Mouse (Mus musculus) Muller cell, postnatal 12 days (primary cell): ENCODE results near the gene Cel.
A peak's percentile ranks its signal among the peaks of the same experiment; 100 is the strongest.

Experiments
- DNase-seq: peaks from one replicate; pipeline ENCODE4 v3.0.0-alpha.2; 2015; ENCODE audit errors: inconsistent ontology term

Cel gene

DNA sequence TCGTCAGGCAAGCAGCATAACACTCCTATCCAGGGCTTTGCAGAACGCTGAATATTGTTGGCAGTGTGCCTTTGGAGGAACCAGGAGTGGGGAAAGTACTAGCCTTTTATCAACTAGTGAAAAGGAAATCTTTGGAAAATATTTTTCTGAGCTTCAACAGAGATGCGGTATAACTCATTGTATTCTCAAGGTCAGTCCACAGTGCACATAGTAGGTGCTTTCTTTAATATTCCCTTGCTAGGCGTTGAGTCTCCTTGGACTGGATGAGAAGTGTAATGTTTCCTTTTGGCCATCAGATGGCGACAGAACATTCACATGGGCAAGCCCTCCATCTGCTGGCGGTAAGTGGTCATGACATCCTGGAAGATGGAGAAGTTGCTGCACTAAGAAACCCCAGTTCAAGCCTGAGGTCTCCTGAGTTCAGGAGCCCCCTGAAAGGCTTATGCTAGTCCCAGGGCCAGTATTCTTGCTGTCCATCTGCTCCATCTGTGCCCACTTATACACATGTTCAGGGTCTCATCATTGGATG lies 21.9 kb upstream of the Cel start:
- DNase-seq, result peak; percentile 76

DNA sequence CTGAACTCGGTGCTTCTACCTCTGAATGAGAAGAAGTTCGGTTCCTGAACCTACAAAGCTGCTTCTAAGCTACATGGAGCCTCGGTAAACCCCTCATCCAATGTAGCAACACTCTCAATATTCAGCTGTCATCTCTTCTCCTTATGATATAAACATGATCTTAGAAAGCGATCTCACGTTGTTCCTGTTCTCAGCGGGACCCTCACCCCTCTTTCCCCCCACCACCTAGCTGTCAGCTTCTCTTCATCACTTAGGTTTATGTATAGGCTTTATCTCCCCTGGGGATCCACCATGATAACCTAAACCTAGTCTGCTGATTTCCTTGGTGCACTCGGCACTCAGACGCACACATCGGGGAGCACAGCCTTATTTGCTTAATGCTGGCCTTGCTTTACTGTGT lies 20.4 kb upstream of the Cel start, which contains the start of gene Gtf3c5:
TSS of gene Gtf3c5 (minus strand) at position 101 of the 400 bp plus-strand sequence.
- DNase-seq, result no peak

DNA sequence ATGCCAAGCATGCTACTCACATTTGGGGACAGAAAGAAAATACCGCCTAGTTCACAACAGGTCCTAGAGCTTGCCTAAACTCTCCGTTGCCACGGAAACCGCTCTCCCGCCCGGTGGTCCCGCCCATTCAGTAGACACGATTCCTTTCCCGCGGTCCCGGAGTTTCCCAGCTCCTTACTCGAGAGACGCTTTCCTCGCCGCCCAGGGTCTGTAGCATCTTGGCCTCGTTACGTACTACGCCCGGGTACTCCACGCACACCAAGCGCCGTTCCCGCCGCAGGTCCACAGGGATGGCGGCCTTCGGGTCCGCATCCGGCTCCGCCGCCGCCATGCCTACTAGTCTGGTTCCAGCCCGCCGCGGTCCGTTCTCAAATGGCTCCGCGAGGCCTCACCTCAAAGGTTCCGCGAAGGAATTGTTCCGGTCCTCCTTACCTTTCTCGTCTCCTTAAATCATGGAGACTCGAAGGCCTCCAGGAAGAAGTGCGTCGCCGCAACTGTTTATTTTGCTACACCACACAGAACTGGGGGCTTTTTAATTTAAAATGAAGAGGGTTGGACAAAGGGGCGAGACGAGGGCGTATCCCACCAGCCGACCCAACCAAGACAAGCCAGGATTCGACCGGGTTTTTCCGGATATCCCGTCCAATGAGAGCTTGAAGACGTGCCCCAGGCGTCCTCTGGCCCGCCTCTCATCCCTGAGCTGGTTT lies 19.6 kb upstream of the Cel start:
- DNase-seq, result peak; percentile 95

DNA sequence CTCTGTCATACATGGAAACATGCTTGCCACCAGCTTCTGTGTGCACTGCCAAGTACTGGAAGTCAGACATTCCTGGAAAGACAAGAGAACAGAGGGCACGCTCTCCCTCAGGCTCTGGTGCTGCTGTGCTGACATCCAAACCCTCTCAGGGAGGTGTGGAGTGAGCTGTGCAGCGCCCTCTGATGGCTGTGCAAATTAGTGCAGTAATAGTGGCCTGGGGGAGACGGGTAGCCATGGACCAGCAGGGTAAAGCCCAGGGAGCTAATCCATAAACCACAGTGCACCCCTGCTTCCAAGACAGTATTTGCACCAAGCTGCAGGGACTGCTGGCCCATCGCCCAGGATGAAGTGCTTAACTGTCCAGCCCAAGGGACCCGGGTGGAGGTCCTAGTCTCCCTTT lies 14.8 kb upstream of the Cel start:
- DNase-seq, result peak; percentile 29

DNA sequence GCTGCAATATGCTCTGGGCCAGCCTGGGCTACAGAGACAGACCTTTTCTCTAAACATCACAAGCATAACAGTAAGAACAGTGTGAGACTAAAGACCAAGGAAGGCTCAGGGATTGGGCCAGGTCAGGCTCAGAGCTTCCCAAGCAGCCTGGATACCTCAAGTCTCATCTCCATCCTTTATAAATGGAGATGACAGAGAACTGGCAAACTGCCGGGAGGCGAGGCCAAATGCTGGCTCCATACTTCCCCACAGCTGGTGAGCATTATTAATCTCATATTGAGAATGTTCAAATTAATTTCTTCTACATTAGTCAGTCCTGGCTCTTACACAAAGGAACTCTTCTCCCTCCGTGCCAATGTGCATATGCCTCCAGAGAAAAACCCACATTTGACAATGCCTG lies 13.6 kb upstream of the Cel start:
- peak; percentile 93 for DNase-seq

DNA sequence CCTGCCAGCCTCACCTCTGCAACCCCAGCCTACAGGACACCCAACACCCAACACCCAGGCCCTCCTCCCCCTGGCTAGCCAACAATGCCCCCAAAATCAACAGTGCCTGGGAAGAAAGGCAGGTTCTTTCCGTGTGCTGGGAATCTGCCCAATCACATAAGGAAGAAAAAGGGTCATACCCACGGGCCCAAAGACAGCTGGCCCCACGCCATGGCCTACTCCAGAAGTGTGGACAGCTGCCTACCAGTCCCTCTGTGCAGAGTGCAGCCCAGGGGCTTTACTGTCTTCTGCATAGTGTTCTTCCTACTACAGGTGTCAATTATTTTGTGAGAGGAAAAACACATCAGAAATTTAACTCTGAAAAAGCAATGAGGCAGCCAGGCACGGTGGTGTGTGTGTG lies 12.1 kb upstream of the Cel start:
- peak; percentile 36 for DNase-seq

DNA sequence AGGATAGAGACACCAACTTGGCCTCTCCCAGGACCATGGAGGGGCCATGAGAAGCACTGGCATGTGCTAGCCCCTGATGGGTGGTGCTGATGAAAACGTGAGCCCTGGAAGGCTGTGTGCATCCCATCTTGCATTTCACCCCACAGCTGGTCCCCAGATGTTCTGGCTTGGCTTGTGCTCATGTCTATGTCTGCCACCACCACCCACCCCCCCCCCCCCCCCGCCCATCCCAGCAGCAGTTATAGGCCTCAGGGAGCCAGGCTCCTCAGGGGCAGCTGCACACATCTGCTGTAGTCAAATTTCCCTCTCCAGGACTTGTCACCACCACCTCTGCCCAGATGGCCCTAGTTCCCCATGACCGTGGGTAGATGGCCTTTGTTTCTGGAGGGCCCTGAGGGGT lies 6.7 kb upstream of the Cel start:
- DNase-seq, result no peak

DNA sequence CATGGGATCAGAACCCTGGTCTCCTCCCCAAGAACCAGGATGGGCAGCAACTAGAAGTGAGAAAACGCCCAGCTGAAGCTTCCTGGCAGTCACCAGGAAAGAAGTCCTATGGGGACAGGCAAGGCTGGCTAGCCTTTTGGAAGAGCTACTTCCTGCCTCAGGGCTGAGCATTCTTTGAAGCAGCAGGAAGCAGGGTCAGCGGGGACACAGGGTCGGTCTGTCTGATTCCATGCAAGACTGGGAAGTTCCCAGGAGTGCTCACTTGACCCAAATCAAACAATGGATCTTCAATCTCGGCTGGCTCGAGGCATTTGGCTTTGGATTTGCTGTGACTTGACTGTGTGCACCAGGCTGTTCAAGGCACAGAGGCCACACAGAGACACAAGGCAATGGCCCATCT lies 3.3 kb upstream of the Cel start:
- DNase-seq, result peak; percentile 67

DNA sequence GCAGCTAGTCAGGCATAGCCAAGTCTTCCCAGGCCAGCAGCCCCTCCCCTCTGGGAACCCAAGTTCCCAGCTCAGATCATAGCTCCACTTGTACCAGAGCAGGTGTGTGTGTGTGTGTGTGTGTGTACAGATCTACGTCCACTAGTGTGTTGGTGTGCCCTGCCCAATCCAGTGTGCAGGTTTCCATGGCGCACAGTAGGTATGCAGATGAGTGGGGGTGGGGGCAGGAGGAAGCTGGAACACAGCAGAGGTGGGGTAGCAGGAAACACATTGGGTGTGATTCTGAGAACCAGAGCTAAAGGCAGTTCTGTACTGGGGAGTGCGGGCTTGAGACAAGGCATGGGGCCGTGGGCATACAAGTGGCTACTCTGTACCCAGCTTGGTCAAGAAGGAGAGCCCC lies 1.2 kb upstream of the Cel start:
- no peak for DNase-seq

DNA sequence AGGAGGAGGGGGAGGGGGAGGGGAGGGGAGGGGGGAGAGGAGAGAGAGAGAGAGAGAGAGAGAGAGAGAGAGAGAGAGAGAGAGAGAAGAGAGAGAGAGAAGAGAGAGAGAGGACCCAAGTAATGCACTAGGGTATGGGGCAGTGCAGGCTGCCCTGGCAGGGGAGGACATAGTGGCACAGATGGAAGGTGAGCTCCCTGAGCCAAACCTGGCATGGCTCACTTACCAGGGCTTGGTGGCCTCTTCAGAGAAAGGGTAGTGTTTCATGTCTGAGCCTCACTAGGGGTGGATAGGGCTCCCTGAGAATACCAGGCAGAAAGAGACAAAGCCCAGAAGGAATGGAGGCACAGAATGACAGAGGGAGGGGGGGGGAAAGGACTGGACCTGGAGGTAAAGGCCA lies 627 bp upstream of the Cel start:
- DNase-seq, result no peak

DNA sequence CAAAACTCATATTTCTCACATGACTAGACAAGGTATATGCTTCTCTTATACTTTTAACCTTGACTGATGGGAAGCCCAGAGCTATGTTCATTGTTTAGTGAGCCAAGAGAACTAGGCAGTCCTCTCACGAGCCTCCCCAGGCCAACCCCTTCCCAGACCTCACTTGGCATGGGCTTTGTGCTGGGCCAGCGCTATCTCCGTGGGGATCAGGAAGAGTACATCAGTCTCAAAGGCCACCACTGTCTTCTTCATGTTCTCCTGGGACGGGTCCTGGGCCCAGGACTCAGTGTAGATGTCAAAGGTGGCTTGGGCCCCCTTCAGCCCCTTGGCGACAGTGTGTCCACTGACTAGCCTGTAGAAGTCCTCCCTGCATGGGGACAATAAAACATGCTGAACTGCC lies 5.8 kb downstream of the Cel start:
- no peak for DNase-seq

DNA sequence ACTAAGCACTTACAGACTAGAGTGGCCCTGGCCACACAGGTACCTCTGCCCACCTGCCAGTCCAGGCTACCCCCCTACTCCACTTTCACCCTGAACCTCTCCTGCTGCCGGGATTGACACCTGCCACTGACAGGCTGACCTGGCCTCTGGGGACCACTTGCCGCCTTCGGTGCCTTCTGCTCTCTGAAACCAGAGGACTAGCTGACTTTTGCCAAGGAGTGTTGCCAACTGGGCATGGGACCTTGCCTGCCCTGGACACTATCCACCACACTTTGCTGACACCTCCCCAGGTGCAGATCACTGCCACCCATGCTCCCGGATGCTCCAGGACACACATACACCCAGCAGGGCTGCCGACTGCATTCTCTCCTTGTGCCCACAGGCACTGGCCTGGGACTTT lies 10.9 kb downstream of the Cel start:
- no peak for DNase-seq

DNA sequence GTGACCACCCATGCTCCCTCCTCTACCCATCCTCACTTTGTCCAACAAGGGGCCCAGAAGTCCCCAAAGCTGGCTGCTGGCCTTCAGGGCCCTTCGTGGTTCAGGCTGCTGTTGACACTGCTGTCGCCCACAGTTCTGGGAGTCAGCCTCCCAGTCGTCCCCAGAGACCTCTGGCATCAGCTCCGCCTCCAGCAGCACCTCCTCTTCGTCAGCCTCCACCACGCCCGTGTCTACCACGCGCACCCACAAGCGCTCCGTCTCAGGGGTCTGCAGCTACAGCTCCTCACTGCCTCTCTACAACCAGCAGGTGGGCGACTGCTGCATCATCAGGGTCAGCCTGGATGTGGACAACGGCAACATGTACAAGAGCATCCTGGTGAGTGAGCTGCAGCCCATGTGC lies 14.0 kb downstream of the Cel start:
- no peak for DNase-seq

DNA sequence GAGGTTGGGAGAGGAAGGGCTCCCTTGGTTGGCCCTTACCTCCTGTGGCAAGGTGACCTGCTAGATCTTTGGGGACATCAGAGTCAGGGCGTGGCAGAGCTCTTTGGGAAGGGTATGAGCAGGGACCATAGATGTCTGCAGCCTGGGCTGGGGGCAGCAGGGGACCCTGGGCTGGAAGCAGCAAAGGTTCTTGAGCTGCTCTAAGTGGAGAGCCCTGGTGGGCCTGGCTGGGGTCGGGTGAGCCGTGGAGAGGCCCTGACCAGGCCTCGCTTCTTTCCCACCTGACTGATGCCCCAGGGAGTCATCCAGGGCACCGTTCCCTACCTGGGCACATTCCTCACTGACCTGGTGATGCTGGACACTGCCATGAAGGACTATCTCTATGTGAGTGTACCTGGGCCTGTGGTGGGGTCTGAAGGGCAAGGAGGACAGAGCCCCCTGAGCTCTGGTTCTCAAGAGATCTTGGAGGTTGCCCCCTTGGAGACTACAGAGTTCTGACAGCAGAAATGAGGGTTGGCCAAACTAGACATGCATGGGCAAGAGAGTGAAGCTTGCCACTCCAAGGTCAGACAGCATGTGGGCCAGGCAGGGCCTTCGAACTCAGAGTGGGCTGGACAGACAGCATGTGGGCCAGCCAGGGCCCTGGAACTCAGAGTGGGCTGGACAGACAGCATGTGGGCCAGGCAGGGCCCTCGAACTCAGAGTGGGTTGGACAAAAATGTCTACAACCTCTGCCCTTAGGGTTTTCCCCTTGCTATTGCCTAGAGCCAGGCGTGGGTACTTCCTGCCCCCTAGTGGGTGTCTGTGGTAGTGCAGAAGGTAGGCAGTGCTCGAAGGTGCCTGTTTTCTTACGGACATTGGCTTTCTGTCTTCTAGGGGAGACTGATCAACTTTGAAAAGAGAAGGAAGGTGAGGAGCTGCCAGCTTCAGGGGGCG lies 15.7 kb downstream of the Cel start:
- DNase-seq, result peak; percentile 85

DNA sequence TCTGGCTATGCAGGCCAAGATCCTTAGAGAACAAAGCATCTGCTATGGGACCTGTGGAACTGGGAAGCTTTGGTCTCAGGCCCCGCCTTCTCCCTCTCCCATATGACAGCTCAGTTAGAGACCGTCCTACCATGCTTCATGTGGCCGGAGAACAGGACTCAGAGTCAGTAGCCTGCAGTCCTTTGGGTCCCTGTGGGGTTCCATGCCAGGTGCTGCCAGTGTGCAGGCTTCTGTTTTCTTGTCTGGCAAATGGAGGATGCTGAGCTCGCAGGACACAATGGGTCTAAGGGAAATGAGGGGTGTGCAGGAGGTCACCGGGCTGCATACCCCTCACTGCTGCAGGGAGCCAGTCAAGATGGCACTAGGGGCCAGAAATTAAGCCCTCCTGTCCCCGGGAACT lies 16.6 kb downstream of the Cel start:
- DNase-seq, result no peak

DNA sequence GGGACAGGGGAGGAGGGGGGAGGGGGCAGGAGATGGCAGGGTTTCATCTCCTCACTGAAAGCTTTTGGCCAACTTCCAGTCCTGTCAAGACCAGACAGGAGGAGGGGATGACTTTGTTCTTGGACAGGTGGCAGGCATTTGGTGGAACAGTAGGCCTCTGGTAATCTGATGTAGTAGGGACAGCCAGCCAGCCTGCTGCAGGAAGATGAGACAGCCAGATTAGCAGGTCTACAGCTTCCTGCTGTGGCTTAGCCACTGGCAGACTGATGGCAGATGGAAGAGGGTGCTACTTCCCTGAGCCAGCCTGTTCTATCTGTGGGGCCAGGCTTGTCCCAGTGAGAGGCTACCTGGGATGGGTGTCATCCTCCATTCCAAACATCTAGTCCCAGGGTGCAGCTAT lies 17.2 kb downstream of the Cel start:
- DNase-seq, result no peak

DNA sequence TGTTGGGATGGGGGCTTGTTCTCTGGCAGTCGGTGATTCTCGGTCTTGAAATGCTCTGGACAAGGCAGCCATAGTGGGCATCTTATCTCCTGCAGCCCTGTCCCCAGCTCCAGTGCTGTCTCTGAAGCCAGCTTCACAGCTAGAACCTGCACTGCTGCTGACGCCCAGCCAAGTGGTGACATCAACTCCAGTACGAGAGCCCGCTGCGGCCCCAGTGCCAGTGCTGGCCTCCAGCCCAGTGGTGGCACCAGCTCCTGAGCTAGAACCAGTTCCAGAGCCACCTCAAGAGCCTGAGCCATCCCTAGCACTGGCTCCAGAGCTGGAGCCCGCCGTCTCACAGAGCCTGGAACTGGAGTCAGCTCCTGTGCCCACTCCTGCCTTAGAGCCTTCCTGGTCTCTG lies 19.3 kb downstream of the Cel start:
- peak; percentile 32 for DNase-seq

DNA sequence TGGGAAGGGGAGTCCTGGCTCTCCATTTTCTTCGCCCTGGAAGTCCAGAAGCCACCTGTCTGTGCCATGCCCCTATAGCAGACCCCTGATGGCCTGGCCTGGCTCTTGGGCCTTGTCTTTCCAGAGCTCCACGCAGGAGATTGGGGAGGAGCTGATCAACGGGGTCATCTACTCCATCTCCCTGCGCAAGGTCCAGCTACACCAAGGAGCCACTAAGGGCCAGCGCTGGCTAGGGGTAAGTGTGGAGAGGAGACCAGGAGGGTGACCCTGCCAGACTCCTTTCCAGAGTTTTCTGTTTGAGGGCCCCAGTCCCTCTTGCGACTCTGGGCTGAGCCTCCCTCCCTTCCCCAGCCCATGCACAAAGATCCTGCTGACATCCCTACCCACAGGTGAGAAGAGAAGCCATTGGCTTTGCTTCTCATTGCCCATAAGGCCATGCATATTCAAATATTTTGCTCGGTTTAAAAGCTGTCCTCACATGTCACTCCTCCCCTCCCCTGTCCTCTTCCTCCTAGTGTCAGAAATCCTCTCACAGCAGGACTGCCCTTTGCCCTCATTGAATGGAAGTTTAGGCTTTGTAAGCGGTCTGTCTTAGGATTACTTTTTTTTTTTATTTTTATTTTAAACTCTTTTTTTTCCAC lies 22.5 kb downstream of the Cel start:
- no peak for DNase-seq

DNA sequence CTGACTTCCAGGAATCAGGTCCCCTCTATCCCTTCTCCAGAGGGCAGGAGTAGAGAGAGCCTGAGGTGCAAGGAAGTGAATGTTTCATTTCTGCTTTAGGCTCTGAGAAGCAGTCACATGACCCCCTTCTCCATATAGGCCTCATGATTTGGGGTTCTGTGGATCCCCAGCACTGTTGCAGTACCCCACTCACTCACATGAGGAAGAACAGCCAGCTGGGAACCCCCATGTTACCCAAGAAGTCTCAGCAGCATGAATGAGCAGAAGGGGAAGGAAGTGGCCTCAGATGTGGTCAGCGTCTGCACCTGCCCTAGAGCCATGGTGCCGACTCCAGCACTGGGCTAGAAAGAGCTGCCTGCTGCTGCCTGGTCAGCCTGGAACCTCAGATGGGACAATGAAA lies 23.3 kb downstream of the Cel start:
- DNase-seq, result no peak

DNA sequence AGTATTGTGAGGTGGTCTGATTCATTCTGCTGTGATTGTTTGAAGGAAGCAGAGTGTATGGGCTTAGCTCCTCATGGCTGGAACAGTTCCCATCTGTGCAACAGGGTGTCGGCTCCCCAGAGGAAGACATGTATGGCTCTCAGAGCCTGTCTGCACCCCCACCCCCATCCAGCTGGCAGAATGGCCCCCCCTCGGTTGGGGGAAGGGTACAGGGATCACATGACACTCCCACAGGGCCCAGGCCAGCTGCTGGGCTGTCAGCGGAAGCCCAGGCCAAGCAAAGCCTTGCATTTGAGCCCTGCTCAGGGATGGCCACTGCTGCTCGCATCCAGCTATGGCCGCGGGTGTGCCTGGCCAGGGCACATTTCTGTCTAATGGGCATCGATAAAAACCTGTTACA lies 24.0 kb downstream of the Cel start:
- peak; percentile 78 for DNase-seq

DNA sequence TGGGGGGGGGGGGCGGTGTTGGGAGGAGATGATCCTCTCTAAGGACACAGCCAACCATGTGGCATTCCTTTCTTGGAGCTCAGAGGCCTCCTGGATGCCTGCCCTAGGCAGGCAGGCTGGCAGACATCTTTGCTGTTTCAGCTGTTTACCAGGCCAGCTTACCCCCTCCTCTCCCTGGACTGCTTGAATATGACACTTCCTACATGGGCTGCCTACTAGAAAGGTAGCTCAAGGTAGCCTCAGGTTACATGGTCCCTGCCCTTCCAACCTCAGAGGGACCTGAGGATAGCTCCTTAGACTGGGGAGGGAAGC lies 24.4 kb downstream of the Cel start:
- peak; percentile 69 for DNase-seq

DNA sequence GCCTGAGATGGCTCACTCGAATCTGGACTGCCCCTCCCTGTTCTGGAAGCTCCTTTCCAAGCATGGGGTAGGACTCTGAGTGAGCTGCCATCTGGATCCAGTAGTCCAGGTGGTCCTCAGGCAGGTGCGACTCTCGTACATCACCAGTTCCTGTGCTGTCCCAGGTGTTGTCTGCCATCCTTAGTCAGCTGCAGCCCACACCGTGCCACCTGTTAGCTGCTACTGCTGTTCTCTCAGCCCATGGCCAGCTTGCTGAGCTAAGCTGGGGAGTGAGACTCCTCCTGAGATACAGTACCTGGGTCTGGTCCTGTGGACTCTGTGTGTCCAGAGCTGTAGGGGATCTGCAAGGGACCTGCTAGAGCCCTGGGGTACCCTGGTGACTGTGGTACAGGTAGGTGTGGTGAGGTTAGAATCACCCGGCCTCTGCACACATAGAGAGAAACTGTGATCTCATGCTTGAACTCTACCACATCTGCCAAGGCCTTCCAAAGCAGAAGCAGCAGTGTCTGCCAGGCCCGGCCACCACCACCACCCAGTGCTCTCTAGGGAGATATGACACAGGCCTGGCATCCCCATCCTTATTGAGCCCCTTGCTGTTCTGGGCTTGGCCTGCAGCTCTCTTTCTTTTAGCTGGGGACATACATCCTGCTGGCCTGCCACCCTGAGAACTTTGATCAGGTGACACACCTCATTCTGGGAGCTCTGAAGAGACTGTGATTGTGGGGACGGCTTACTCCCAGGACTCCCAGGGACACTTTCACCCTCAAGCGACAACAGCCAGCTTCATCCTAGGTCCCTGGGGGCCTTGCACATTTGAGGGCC lies 25.0 kb downstream of the Cel start:
- no peak for DNase-seq
